Mouse (Mus musculus) heart, adult 8-10 months (tissue): ENCODE results near the gene Zfp385c. TPM values are rescaled to one million over a fixed set of nuclear protein-coding genes. Genes with fewer than 3 reads are reported as not detected.
A peak's percentile ranks its signal among the peaks of the same experiment; 100 is the strongest.

ENCODE experiments used
- DNase-seq: peaks from one replicate; pipeline ENCODE4 v3.0.0; 2022; ENCODE audit warnings: low spot score
- total RNA-seq, 4 experiments: library from RNA; stranded (reverse); gene quantifications; 2 replicates each; pipeline ENCODE4 v1.2.4; 2022

Zfp385c gene
- total RNA-seq, 4 experiments from 2014 or later, result 0.09 to 0.53 (median 0.28) TPM

DNA sequence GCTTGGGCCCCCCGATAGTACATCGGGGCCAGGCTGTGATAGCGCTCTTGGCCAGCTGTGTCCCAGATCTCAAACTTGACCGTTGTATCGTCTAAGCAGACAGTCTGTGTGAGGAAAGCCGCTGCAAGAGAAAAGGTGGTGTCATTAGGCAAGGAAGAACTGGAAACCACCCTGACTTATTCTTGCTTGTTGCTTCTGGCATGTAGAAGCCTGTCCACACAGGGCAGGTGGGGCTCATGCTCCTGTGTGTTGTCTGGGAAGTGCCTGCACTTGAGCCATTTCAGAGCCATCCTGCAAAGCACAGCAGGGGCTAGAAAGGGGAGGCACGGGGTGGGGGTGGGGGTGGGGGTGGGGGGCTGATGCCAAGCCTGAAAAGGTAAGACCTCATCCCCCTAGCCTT lies 26.2 kb upstream of the Zfp385c start:
- DNase-seq, result no peak

DNA sequence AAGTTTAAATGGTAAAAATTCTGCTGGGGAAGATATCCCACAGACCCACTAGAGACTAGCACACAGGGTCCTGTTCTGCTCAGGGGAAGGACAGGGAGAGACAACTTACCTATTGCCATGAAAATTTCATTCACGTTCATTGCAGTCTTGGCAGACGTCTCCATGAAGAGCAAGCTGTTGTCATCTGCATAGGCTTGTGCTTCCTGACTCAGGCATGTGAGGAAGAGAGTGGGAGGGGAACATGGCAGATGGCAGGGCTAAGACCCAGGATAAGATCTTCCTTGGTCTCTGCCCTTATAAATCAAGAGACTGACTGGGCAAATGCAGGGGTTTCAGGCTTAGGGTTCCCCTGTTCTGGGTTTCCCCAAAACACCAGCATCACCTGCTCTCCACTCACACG lies 24.4 kb upstream of the Zfp385c start:
- no peak for DNase-seq

DNA sequence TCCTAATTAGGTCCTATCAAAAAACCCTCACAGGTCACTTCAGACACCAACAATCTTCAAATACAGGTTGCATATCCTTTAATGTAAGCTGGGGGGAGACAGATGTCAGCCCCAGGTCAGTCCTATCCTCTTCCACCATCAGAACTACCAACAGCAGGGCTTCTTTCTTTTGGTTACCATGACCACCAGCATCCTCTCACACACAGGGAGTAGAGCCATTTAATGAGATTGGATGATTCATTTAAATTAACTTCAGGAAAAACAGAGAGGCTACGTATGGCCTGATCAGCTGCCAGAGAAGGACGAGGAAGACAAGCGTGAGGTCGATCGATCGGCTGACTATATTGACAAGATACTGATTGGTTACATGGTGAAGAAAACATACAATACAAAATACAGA lies 22.7 kb upstream of the Zfp385c start:
- no peak for DNase-seq

DNA sequence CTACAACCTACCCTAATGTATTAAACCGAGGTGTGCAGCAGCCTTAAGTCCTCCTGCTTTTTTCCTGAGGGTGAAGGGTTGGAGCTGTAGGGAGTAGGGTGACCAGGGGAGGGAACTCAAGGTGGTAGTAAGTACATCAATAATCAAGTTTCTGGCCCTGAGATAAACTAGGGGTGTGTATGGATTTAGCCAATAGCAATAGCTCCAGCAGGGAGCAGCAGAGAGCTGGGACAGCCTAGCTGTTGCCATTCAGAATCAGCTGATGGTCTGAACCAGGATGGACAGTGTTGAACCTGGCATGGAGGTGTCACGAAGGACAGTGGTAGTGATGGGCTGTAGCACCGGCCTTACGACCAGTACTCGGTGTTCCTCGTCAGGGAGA lies 22.3 kb upstream of the Zfp385c start:
- peak; percentile 86 for DNase-seq

DNA sequence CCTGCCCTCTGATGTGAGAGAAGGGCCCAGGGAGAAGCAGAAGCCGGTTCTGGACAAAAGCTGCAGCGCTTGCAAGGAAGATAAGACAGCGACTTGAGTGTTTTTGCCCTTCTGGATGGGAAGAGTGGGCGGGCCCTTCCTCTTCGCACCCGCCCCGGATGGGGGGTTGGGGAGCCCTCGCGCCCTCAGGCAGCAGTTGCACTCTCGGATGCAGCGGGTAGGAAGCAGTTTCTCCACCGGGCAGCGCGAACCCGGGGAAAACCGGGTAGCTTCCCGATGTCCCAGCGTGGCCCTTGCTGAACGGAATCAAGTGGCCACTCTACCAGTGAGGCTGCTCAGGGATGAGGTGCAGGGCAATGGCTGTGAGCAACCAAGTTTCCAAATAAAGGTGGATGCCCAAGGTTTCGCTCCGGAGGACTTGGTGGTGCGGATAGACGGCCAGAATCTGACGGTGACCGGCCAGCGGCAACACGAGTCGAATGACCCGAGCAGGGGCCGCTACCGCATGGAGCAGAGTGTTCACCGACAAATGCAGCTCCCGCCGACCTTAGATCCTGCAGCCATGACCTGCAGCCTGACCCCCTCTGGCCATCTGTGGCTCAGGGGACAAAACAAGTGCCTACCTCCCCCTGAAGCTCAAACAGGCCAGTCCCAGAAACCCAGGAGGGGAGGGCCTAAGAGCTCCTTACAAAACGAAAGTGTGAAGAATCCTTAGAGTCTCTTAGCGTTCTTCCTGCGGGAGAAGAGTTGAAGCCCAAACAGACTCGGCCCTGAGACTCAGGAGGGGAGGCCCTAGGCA lies 21.7 kb upstream of the Zfp385c start, which contains the start of gene Hspb9:
TSS of gene Hspb9 (plus strand) at position 116 of the 799 bp plus-strand sequence.
- peak; percentile 75 for DNase-seq

DNA sequence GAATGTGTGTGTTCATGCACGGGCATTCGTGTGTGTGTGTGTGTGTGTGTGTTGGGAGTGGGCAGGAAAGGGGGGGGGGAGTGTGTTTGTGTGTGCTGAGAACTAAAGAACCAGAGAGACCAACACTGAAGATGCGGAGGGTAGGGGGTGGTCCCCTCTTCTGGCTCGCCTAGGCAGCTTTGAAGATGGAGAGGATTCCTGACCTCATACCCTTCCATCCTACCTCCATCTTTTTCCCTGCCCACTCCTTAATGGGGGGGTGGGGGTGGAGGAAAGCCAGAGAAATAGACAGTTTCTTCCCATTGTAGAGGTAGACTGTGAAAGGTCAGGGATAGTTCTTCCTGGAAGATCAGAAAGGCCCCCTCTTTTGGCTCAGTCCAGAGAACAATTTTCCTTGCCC lies 20.9 kb upstream of the Zfp385c start:
- no peak for DNase-seq

DNA sequence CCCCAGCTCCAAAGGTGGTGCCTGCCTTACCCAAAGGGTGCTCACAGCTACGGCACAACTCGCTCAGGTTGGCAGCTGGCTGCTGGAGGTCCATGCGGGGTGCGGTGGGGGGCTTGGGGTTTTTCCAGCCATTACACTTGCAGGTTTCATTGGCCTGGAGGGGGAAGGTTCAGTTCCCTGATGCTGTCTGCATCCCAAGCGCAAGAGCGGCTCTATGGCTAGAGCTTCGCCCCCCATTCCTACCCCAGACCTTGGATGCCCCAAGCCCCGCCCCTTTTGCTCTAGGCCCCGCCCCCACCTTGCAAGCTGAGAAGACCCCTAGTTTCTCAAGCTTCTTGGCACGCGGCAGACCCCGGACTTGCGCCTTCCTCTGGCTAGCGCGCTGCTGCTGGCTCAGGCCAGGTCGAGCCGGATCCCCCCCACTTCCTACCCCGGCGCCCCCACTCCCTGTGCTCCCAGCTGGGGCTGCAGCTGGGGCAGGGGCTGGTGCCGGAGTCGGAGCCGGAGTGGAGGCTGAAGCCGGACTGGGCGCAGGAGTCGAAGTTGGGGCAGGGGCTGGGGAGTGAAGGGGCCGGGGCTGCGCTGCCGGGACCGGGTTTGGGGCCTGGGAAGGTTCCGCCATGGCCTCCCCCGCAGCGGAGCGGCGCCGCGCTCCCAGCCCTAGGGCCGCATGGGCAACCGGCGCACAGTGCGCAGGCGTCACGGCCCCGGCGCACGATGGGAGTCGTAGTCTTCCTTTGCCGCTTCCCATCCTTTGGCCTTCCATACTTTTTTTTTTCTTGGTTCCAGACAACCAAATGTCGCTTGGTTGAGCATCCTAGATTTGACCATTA lies 19.7 kb upstream of the Zfp385c start, which contains the start of gene Kat2a:
TSS of gene Kat2a (minus strand) at position 683 of the 833 bp plus-strand sequence.
- DNase-seq, result peak; percentile 82

DNA sequence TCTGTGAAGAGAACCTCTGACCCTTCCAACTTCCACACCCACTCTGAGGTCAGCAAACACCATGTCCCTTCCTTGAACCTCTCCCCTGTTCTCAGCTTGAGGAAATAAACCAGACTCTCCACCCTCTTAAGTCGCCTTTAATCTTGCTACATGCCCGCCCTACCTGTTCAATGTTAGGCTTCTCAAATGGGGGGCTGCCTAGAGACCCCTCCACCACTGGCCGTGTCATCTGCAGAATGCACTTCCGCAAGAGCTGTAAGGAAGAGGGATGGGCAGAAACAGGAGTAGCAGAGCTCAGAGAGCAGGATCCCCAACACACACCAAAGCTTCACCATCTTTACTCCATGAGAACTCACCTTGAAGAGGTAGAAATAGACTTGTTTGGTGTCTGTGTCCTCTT lies 18.7 kb upstream of the Zfp385c start:
- no peak for DNase-seq

DNA sequence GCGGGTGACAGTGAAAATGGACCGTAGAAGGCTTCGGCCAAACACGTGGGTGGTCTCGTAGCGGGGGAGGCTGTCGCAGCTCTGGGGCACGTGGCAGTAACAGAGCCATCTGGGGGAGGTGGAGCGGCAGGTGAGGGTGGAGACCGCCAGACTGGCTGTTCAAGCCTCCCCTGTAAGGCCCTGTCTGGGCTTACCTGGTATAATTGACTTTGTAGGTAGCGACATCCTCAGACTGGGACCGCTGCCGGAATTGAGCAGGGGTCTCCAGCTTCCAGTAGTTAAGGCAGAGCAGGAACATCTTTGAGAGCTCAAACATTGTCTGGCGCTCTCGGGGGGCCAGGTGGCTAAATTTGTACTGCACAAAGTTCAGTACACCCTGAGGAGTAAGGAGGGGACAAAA lies 18.3 kb upstream of the Zfp385c start:
- no peak for DNase-seq

DNA sequence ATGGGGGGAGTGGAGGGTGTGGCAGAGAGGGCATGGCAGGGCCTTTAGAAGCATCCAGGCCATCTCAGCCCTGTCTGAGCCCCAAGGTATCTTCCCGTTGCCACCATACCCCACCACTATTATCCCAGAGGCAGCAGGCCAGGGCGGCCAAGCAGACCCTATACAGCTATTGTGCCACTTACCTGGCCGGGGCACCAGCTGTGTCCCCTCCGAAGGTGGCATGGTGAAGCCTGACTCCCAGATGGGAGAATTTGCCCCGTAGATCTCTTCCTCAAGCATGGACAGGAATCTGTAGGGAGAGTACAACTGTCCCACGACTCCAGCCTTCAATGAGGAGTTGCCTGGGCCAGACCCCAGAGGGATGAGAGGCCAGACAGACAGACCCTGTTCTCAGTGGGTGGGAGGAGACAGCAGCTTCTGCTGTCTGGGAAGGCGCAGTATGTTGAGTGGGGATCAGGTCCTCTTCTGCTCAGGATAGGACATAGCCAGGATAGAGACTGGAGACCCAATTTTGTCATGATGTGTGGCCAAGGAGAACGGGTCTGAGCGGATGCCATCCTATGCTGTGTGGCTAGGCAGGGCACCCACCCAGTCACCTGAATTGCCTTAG lies 17.1 kb upstream of the Zfp385c start:
- DNase-seq, result no peak

DNA sequence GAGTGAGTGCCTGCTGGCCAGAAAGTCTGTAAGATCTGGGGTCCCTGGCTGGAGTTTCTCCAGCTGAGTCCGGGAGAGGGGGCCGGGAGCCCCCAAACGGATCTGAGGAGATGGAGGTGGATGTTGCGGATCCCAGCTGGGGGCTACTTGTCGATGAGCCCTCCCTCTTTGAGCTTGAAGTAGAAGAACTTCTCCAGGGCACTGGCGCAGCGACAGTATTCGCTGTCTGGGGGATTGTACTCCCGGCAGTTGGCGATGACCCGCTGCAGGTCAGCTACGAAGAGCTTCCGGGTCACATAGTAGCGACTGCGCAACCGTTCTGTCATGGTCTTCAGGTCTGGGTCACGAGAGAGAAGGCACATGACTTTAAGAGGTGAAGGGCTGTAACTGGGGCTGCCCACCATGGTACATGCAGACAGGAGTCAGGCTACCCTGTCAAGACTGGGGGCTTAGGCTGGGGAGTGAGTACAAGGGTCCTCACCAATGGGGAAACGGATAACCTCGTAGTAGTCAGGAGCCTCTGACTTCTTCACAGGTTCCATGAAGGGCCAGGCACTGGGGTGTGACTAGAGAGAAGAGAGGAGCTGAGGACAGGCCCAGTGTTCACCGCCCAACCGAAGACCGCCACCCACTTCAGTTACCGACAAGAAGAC lies 13.0 kb upstream of the Zfp385c start:
- DNase-seq, result no peak

DNA sequence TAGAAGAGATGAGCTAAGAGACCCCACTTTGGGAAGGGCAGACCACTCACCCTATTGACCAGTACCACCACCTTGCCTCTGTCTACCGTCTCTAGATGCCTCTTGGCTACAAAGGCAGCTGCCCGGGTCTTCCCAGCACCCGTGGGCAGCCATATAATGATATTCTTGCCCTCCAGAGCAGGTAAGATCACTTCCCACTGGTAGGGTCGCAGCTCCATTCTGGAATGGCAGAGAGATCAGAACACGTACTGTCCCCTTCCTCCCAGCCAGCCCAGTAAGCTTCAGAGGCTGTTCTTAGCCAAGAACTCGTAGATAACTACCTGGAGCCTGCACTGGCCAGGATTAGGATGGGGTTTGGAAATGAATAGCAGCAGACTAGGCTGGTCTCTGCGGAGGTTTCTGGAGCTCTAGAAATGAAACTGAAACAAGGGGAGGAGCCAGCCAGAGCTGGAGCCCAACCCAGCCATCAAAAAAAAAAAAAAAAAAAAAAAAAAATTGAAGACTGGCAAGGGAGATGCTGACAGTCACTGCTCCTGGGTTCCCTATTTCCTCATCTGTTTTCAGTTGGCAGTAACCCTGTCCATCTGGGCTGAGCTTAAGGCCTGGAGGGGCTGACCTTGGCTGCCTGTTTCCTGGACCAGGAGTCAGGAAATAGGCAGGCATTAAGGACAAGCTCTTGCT lies 11.7 kb upstream of the Zfp385c start, which contains the start of gene Dhx58:
TSS of gene Dhx58 (minus strand) at position 421 of the 681 bp plus-strand sequence.
- DNase-seq, result no peak

DNA sequence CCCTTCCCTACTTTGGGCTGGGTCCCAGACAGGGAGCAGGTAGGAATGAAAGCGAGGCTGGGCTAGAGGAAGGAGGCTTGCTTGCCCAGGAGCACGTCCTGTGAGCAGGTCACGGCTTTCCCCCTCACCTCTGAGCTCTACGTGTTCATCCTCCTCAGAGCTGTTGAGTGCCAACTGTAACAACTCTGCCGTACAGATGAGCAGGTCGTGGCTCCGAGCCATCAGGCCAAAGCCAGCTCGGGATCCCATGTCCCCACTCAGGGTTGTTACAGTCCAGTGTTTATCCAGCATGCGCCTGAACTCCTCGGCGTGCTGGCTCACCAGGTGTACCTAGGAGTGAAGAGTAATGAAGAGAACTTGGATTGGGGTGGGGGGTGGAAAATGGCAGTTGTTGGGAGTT lies 11.1 kb upstream of the Zfp385c start:
- no peak for DNase-seq

DNA sequence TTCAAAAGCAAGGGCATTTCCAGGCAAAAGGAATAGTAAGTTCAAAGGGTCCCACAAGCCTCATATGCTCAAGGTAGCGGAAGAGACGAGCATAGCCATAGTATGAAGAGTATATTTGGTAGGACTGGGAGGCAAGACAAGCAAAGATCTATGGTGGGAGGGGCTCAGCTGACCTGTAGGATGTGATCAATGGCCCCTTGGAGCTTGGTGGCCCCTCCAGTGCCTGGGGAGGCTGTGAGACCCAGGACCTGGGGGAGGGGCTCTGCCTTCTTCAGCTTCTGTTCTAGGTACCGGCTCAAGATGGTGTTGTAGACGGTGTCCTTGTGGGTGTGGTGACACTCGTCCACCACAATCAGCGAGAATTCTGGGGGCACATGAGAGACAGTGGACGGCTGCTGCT lies 10.7 kb upstream of the Zfp385c start:
- no peak for DNase-seq

DNA sequence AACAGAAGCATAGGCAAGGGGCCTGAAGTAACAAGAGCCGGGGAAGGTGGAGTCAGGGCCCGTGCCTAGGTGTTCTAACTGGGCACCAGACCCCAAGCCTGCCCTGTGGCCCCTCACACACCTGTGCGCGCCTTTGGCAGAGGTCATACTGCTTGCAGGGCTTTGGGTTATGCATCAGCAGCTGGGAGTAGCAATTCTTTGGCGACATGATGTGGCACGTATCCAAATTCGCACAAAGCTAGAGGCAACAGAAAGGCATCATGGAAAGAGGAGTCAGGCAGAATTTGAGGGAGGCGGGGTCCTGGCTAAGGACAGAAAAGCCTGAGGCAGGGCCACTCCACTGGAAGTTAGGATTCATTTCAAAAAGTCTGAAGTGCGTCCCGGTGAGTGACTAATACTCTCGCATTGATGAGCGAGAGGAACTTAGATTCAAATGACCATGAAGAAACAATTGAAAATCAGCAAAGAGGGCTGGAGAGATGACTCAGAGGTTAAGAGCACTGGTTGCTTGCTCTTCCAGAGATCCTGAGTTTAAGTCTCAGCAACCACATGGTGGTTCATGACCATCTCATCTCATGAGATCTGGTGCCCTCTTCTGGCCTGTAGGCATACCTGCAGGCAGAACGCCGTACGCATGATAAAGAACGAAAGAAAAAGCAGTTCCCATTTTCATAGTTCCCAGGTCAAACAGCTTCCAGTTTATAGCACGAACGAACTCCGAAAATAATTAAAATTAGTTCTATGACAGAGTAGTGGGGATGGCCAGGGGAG lies 10.0 kb upstream of the Zfp385c start:
- peak; percentile 79 for DNase-seq

DNA sequence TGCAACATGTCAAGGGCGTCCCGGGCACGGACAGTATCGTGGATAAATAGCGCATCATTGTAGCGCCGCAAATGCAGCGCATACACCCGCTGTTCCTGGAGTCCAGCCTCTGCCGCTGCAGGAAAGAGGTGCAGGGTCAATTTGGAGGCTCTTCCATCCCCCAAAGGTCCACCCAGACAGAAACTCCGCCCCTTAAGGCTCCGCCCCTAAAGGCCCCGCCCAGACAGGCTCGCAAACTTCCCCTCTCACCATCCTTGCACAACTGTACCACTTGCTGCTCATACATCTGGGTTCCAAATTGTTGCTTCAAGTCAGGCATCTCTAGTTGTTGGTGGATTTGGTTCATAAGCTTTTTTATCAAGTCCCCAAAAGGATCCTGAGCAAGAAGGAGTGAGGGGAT lies 9.0 kb upstream of the Zfp385c start:
- DNase-seq, result peak; percentile 52

DNA sequence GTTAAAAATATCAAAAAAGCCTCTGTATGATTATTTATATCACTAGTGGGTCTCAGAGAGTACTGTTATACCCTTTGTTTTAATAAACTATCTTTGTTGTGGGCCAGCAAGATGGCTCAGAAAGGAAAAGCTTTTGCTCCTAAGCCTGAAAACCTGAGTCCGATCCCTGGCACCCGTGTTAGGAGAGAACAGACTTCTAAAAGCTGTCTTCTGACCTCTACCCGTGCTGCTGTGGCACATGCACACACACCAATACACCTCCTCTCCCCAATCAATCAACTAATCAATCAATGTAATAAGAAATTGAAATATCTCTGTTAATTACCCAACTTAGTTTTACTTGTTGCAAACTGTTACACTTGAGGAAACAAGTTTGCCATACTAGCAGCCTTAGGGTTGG lies 8.5 kb upstream of the Zfp385c start:
- no peak for DNase-seq

DNA sequence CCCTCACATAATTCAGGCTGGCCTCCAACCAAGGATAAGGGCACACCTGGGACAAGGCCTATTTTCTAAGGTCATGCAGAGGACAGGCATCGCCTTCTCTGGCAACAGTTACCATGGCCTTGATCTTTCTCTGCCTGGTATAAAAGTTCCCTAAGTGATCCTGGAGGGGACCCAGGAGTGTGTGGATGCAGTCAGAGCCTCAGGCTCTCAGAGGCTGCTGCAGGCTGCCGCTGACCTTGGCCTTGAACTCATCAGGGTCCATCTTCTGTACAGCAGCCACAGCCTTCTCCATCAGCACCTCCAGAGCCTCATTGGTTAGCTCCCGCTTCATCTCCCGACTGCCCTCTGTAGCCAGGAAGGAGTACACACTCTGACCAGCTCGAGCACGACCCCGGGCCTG lies 5.7 kb upstream of the Zfp385c start:
- no peak for DNase-seq

DNA sequence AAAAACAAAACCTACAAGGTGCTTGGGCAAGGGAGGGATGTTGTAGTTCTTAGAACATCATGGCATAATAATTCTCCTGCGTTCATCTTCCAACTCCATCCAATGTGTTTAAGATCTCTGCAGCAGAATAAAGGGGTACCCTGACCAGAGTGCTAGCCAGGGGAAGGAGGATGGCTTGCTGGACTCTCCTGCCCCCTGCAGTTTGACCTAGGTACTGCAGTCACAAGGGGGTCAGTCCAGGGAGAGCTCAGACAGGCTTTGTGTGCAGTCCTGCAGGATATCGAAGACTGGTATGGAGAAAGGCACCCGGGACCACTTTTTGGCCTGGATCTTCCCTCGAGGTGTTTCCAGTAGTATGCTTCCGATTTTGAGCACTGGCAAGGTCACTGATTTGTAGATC lies 2.7 kb upstream of the Zfp385c start:
- DNase-seq, result peak; percentile 82

DNA sequence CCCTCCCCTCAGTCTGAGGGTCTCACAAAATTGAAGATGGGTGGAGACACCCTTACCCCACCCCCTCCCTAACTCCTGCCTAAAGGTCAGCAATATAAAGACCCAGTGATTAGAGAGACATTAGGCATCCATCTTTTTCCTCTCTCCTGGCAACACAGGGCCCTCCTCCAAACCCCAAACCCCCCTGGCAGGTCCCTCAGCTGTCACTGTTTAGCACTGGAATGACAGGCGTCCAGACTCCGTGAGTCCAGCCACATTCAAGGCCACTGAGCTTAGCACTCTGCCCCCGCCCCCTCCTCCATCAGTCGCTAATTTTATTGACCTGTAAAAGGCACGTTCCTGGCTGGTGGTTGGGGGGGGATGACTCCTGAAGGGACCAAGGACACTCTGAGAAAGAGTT lies 899 bp upstream of the Zfp385c start:
- DNase-seq, result no peak
